Mouse (Mus musculus): ENCODE results near the gene Ccdc152. TPM values are rescaled to one million over a fixed set of nuclear protein-coding genes. Genes with fewer than 3 reads are reported as not detected.

Gene Ccdc152
- total RNA-seq, 2 experiments from 2014 or later: not detected

DNA sequence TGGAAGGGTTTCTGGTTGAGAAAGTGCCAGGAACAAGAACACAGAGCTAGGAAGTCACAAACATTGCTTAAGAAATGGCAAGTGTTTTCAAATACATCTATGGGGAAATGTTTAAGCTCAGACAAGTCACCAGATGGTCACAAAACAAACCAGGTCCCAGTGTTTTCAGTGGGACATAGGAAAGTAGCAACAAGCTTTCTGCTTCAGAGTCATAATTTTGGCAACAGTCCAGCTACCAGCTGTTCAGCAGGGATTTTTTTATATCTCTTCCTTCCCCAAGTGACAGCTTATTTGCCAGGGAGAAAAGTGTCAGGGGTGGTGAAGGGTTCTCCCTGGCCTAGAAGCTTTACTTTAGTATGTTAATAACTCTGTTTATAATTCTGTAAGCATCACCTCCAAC is 9.6 kb upstream of the Ccdc152 start:
- DNase-seq (ENCODE audit: extremely low spot score in 1 of 2, low spot score in 2 of 2): peak in 1 of 2 experiments; percentile 12
- intact Hi-C loops (cut with DNase I): no loop called here
- Histone ChIP-seq H3K4me3 (no peak overlapping the region), H3K27ac (no peak overlapping the region)
- TF ChIP-seq CTCF (IDR thresholded peaks at IDR 0.05): no peak

DNA sequence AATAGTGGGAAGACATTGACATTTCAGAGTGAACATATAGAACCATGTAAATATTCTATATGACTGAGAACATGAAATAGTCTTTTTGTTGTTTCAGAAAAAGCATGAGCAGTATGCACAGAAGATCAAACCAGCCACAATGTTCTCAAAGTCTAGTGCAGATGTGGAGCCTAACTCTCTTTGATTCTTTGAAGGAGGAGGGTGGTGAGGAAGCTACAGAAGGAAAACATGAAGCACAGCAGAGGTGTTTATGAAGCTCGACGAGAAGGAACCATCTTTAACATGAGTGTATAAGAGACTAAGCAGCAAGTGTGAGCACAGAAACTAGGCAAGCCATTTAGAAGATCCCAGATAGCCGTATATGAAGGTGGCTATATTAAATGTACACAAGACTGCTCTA is 6.5 kb upstream of the Ccdc152 start:
- no peak for DNase-seq (ENCODE audit: extremely low spot score in 1 of 2, low spot score in 2 of 2)
- H3K27ac ChIP-seq: no peak overlapping the region
- intact Hi-C loops (cut with DNase I): no loop called here
- no peak for TF ChIP-seq CTCF (IDR thresholded peaks at IDR 0.05)
- H3K4me3 ChIP-seq: no peak overlapping the region

DNA sequence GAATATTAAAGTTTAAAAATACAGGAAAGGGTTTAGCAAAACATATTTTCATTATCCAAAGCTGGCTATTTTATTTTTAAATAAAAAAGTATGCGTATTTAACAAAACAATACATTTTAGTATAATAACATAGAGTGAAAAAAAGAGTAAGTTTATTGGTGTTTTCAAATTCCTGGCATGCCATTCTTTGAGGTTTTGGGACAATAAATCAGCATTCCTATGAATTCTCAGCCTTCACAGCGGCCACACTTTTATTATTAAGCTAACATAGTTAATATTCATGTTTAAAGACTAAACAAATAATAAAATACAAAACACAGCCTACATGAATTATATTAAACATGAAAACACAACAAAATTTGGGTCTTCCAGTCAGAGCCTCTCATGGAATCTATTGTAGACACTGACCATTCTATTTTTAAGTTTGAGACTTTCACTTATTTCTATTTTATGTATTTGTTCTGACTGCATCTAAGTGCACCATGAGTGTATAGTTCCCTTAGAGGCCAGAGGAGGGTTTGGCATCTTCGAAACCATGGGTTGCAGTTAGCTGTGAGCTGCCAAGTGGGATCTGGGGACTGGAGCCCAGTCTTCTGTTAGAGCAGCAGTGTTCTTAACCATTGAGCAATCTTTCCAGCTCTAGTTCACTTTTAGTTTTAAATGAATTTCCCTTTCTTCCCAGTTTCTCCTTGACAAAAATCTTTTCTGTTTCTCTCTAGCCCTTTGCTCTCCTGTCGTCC is 2.8 kb downstream of the Ccdc152 start:
- DNase-seq (ENCODE audit: extremely low spot score in 1 of 2, low spot score in 2 of 2): no peak
- TF ChIP-seq CTCF (IDR thresholded peaks at IDR 0.05): no peak
- H3K27ac ChIP-seq: no peak overlapping the region
- intact Hi-C loops (cut with DNase I): no loop called here
- H3K4me3 ChIP-seq: no peak overlapping the region

DNA sequence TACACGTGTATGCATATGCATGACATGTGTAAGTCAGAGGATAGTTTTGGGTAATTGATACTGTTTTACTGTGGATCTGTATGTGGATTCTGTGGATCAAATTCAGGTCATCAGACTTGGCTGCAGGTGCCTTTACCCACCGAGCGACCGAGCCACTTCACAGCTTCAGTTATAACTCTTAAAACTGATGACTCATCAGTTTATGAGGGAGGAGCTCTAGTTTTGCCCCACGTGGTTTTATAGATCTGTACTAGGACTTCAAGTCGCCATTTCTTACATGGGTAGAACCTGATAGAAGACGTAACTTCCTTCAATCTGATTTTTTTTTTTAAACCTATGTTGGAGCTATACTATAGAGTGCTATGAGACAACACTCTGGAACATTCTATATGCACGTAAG is 5.7 kb downstream of the Ccdc152 start:
- Histone ChIP-seq H3K27ac (no peak overlapping the region), H3K4me3 (no peak overlapping the region)
- no peak for TF ChIP-seq CTCF (IDR thresholded peaks at IDR 0.05)
- DNase-seq (ENCODE audit: extremely low spot score in 1 of 2, low spot score in 2 of 2): no peak
- intact Hi-C loops (cut with DNase I): loop anchor here (5.0 to 10.0 kb wide), 4 partner anchors 287 to 745 kb away; partner anchors contain the start of genes Ghr and Oxct1

DNA sequence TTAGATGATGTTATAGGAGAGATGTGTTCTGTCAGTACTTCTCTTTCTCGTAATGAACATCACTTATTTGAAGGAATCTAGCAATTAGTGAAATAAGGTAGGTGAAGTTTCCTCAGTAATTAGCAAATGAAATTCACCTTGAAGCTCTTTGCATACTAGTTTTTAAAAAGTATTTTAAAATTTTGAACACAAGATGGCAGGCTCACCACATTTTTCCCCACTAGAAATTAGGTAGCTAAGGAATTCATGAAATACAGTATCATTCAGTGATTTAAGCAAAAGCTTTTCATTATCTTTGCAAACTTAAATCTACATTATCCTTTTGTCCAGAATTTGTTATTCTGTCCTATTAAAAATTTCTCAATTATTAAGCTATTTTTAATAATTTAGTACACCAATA is 7.3 kb downstream of the Ccdc152 start:
- intact Hi-C loops (cut with DNase I): loop anchor here (1.0 to 10.0 kb wide), 5 partner anchors 289 to 746 kb away; partner anchors contain the start of genes Ghr and Oxct1
- Histone ChIP-seq H3K27ac (no peak overlapping the region), H3K4me3 (no peak overlapping the region)
- TF ChIP-seq CTCF (IDR thresholded peaks at IDR 0.05): peak; percentile 55
- DNase-seq (ENCODE audit: extremely low spot score in 1 of 2, low spot score in 2 of 2): no peak

DNA sequence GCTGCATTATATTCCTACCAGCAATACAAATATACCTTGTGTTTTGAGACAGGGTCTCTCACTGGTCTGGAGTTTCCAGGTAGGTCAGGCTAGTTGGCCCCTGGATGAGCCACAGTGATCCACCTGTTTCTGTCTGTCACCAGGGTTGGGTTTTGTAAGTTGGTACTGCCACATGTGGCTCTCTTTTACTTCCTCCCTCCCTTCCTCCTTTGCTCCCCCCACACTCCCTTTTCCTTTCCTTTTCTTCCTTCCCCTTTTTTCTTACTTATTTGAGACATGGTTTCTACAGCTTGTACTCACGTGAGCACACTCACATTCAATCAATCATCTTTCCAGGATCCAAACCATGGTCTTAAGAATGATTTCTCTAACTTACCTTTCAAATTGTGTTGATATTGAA is 9.8 kb downstream of the Ccdc152 start:
- TF ChIP-seq CTCF (IDR thresholded peaks at IDR 0.05): no peak
- no peak overlapping the region for H3K27ac ChIP-seq
- no peak for DNase-seq (ENCODE audit: extremely low spot score in 1 of 2, low spot score in 2 of 2)
- intact Hi-C loops (cut with DNase I): loop anchor here (10.0 kb wide), 2 partner anchors 291 to 731 kb away; partner anchors contain the start of genes Ghr and Oxct1
- no peak overlapping the region for H3K4me3 ChIP-seq

DNA sequence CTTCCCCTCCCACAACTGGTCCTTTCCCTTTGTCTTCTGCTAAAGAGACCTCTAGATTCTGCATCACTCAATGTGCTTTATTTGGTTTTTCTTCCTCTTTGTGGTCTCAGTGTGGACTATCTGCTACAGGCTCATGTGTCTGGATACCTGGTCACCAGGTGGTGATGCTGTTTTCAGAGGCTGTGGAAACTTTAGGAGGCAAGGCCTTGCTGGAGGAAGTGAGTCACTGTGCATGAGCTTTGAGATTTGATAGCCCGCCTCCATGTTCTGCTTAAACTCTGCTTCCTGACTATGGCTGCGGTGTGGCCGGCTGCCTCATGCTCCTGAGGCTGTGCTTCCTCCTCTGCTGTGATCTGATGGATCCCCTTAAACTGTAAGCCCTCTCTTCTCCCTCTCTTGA is 12.9 kb downstream of the Ccdc152 start:
- no peak for TF ChIP-seq CTCF (IDR thresholded peaks at IDR 0.05)
- Histone ChIP-seq H3K4me3 (no peak overlapping the region), H3K27ac (no peak overlapping the region)
- no peak for DNase-seq (ENCODE audit: extremely low spot score in 1 of 2, low spot score in 2 of 2)
- intact Hi-C loops (cut with DNase I): loop anchor here (10.0 kb wide), 2 partner anchors 294 to 734 kb away; partner anchors contain the start of genes Ghr and Oxct1

DNA sequence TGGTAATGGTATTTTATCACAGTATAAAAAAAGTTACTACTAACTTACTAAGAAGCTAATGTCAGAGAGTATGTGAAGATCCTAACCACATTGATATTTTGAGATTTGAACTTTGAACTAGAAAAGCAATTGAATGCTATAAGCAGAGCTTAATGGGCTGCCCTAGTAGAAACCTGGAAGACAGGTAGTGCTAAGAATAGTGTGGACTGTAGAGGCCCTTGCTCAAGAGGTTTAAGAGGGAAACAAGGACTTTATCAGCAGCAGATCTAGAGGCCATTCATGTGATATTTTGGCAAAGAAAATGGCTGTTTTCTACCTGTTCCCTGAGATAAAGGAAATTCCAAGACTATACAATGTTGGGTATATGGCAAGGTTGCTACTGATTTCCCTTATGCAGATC is 17.3 kb downstream of the Ccdc152 start:
- H3K27ac ChIP-seq: no peak overlapping the region
- intact Hi-C loops (cut with DNase I): no loop called here
- no peak for TF ChIP-seq CTCF (IDR thresholded peaks at IDR 0.05)

DNA sequence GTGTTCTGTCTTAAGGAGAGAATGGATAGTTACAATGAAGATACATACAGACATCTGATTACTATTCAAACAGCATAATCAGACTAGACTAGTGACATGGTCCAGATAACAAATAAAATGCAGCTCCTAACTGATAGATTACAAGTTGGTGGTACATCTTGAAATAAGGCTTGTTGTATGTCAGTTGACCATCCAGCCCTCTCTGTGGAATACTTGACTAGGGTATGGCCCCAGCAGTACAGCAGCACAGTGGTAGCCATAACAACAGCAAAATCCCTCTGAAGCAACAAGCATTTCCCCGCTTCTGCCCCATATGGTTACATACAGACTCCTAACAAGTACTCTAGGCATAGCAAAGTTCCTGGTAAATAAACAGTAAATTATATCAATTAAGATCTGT is 21.6 kb downstream of the Ccdc152 start:
- intact Hi-C loops (cut with DNase I): no loop called here
- Histone ChIP-seq H3K27ac (no peak overlapping the region), H3K4me3 (no peak overlapping the region)
- DNase-seq (ENCODE audit: extremely low spot score in 1 of 2, low spot score in 2 of 2): no peak
- no peak for TF ChIP-seq CTCF (IDR thresholded peaks at IDR 0.05)

More for the DNA sequence above, 17.3 kb downstream of the Ccdc152 start:
- no peak for DNase-seq (ENCODE audit: extremely low spot score in 1 of 2, low spot score in 2 of 2)
- H3K4me3 ChIP-seq: no peak overlapping the region

DNA sequence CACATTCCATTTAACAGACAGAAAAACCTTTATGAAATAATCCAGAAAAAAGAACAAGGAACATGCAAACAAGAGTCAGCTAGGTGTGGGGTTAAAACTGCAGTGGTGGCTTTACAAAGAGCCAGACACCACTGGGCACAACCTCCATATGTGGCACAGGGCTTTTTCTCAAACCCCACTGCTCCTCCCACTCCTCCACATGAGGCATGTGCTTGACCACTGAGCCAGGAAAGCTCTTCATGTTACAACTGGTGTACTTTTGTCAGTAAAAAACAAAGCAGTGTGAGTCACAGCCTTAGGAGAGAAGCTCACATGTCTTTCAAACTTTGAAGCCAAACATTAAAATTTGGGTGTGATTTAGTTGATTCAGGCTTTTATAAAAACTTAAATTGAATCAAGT is 22.1 kb downstream of the Ccdc152 start:
- intact Hi-C loops (cut with DNase I): no loop called here
- Histone ChIP-seq H3K27ac (no peak overlapping the region), H3K4me3 (no peak overlapping the region)
- no peak for DNase-seq (ENCODE audit: extremely low spot score in 1 of 2, low spot score in 2 of 2)
- no peak for TF ChIP-seq CTCF (IDR thresholded peaks at IDR 0.05)

DNA sequence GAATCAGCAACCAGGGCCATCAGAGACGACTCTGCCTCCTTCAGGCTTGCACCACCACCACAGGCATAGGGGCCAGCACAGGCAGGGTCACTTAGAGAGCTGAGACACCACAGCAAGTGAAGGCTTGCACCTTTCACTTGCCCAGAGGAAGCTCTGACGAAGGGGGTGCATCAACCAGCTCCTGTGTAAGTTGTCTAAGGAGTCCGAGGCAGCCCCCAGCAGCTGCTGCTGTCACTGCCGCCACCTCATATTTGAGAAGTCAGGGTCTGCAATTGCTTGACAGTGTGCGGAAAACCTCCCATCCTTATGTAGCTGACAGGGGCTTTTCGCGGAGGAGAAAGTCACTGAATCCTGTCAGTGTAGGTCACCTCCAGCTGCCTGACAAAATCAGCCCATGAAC is 24.1 kb downstream of the Ccdc152 start:
- DNase-seq (ENCODE audit: extremely low spot score in 1 of 2, low spot score in 2 of 2): no peak
- intact Hi-C loops (cut with DNase I): no loop called here

DNA sequence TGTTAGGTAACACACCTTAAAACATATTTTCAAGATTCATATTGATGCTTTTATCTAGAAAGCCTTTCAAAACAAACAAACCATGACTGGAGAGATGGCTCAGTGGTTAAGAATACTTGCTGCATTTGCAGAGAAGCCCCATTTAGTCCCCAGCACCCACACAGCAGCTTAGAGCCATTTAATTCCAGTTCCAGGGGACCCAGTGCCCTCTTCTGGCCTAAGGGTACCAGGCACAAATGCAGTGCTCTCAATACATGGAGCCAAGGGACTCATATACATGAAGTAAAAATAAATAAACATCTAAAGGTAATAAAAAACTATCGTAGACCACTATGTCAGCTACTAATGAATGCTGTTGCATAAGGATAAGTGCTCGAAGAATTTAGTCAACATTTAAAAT is 25.9 kb downstream of the Ccdc152 start:
- H3K27ac ChIP-seq: no peak overlapping the region
- no peak overlapping the region for H3K4me3 ChIP-seq
- DNase-seq (ENCODE audit: extremely low spot score in 1 of 2, low spot score in 2 of 2): no peak
- TF ChIP-seq CTCF (IDR thresholded peaks at IDR 0.05): peak; percentile 30
- intact Hi-C loops (cut with DNase I): no loop called here

More for the DNA sequence above, 24.1 kb downstream of the Ccdc152 start:
- no peak overlapping the region for H3K27ac ChIP-seq
- TF ChIP-seq CTCF (IDR thresholded peaks at IDR 0.05): no peak
- H3K4me3 ChIP-seq: no peak overlapping the region

DNA sequence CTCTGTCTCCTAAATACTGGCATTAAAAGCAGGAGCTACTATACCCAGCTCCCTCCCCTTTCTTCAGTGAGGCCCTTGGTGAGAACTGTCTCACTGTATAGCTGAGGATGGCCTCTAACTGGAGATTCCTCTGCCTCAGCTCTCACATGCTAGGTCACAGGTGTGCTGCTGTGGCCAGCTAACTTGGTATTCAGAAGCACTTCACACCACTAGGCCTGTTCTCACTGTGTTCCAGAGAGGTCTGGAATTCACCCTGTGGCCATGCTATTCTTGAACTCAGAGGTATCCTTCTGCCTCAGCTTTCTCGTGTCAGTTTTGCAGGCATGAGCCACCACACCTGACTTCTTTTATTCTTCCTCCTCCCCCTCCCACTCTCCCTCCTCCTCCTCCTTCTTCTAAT is 30.1 kb downstream of the Ccdc152 start:
- Histone ChIP-seq H3K27ac (no peak overlapping the region), H3K4me3 (peak overlapping the region; percentile 41)
- no peak for DNase-seq (ENCODE audit: extremely low spot score in 1 of 2, low spot score in 2 of 2)
- TF ChIP-seq CTCF (IDR thresholded peaks at IDR 0.05): no peak
- intact Hi-C loops (cut with DNase I): loop anchor here (5.0 kb wide), 1 partner anchor 61 kb away; no protein-coding TSS in a partner anchor
